In genomic region chr14:34341993-34342392, GRCm38 (mm10) we compare ENCODE assay signal across 39 mouse cellular contexts. TPM values are rescaled to one million over a fixed set of nuclear protein-coding genes. Genes with fewer than 3 reads are reported as not detected.
"Had no signal": no experiment of that assay in that cellular context is flagged by ENCODE, and none has a peak within 500 bp of the region (broad histone marks: within the 10 kb centered on the region; RNA-seq: fewer than 3 reads in every experiment).

No protein-coding gene starts in this region.

- H3K4me1 ChIP-seq: heart, embryonic 12.5 days; hindbrain, embryonic 13.5 days; hindbrain, embryonic 15.5 days; kidney, embryonic 15.5 days; limb, embryonic 13.5 days; limb, embryonic 15.5 days; liver, embryonic 12.5 days had no signal

- H3K4me2 ChIP-seq: heart, embryonic 12.5 days; hindbrain, embryonic 13.5 days; hindbrain, embryonic 15.5 days; kidney, embryonic 15.5 days; limb, embryonic 13.5 days; limb, embryonic 15.5 days; liver, embryonic 12.5 days had no signal

- H3K27ac ChIP-seq: gastrocnemius, adult 2 months; heart, embryonic 10.5 days; hindbrain, embryonic 13.5 days; hindbrain, embryonic 15.5 days; hindbrain, postnatal 0 days; kidney, embryonic 15.5 days; kidney, postnatal 0 days; limb, embryonic 13.5 days; limb, embryonic 15.5 days; liver, embryonic 12.5 days; liver, embryonic 14.5 days had no signal

- H3K4me3 ChIP-seq: gastrocnemius, adult 2 months; heart, embryonic 10.5 days; heart, embryonic 12.5 days; hindbrain, embryonic 13.5 days; hindbrain, embryonic 15.5 days; kidney, embryonic 15.5 days; limb, embryonic 13.5 days; limb, embryonic 15.5 days; liver, embryonic 12.5 days had no signal

- H3K9ac ChIP-seq: heart, embryonic 12.5 days; hindbrain, embryonic 13.5 days; hindbrain, embryonic 15.5 days; kidney, embryonic 15.5 days; limb, embryonic 13.5 days; limb, embryonic 15.5 days; liver, embryonic 12.5 days; liver, embryonic 14.5 days had no signal

- ATAC-seq: hindbrain, postnatal 0 days; intestine, embryonic 16.5 days; liver, embryonic 12.5 days had no signal

- H3K27me3 ChIP-seq: heart, embryonic 12.5 days; hindbrain, embryonic 13.5 days; hindbrain, embryonic 15.5 days; kidney, embryonic 15.5 days; limb, embryonic 13.5 days; limb, embryonic 15.5 days; liver, embryonic 12.5 days had no signal

- H3K9me3 ChIP-seq: heart, embryonic 10.5 days; heart, embryonic 12.5 days; hindbrain, embryonic 13.5 days; hindbrain, embryonic 15.5 days; kidney, embryonic 15.5 days; limb, embryonic 13.5 days; limb, embryonic 15.5 days; liver, embryonic 12.5 days had no signal

- DNase-seq: gastrocnemius, adult 2 months; gastrocnemius, postnatal 10 days; gastrocnemius, postnatal 36 days; heart, adult 18-20 months; heart, postnatal 10 days; kidney, adult 11 months; kidney, adult 2 months; kidney, adult 9 months; kidney, postnatal 14 days; kidney, postnatal 36 days; layer of hippocampus, postnatal 36 days; left cerebral cortex, postnatal 4 days had no signal

RNA-seq across cellular contexts. Expression of gene Fam25c, which starts 13.2 kb away (rescaled TPM):
- total RNA-seq: gastrocnemius, adult 2 months; gastrocnemius, postnatal 10 days; gastrocnemius, postnatal 36 days; heart, adult 18-20 months; heart, adult 8-10 months; heart, postnatal 10 days; heart, postnatal 25 days; hematopoietic stem cell, adult 5-6 weeks; hindbrain, postnatal 0 days; layer of hippocampus, adult 18-20 months; layer of hippocampus, postnatal 10 days; layer of hippocampus, postnatal 36 days; left cerebral cortex, adult 18-20 months; left cerebral cortex, postnatal 25 days had no signal
- polyA plus RNA-seq: frontal cortex, adult 2 months; gonadal fat pad, adult 2 months; heart, embryonic 10.5 days; heart, embryonic 12.5 days; heart, embryonic 14.5 days; heart, embryonic 16.5 days; hindbrain, embryonic 11.5 days; hindbrain, embryonic 13.5 days; hindbrain, embryonic 15.5 days; hindbrain, postnatal 0 days; intestine, embryonic 14.5 days; intestine, embryonic 16.5 days; kidney, embryonic 15.5 days; large intestine, adult 2 months; limb, embryonic 11.5 days; liver, embryonic 12.5 days had no signal

RNA-seq across cellular contexts. Expression of gene Sncg, which starts 32.6 kb away (rescaled TPM):
- total RNA-seq: hematopoietic stem cell, adult 5-6 weeks had no signal

RNA-seq across cellular contexts. Expression of gene Mmrn2, which starts 33.3 kb away (rescaled TPM):
- total RNA-seq: hematopoietic stem cell, adult 5-6 weeks had no signal
